Mouse (Mus musculus): Measurements from ENCODE around the gene Catsper1. TPM values are rescaled to one million over a fixed set of nuclear protein-coding genes. Genes with fewer than 3 reads are reported as not detected.
A peak's percentile ranks its signal among the peaks of the same experiment; 100 is the strongest.

Catsper1 gene
- polyA plus RNA-seq, 1 experiment from 2014 or later: not detected

DNA sequence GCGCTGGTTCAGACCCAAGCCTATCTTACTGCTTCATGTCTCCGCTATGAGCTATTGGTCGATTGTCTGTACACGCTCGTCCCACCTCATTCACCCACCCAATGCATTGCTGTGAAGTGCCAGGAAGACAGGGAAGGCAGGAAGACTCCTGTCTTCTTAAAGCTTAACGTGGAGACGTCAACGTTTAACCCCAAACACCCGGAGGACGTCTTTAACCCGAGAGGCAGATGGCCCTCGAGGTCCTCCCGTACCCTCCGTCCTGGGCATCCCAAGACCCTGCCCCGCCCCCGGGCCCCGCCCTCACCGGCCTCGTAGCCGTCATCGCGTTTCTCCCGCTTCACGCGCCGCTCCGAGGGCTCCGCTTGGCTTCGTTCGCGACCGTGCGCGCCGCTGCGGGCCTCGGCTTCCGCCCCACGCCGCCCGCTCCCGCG, 52.5 kb downstream of the Catsper1 start:
- peak overlapping the region; percentile 100 for H3K4me3 ChIP-seq
- no peaks in the 10 kb centered on the region for H3K27me3 ChIP-seq (replicated peaks)
- peak overlapping the region; percentile 93 for H3K4me2 ChIP-seq (replicated peaks)
- H3K9me3 ChIP-seq: no peaks in the 10 kb centered on the region
- WGBS: under 1% methylated on average over 43 of the region's 43 CpGs
- H3K4me1 ChIP-seq: peaks cover 31% of the 10 kb centered on the region
- peak overlapping the region; percentile 95 for H3K9ac ChIP-seq
- H3K36me3 ChIP-seq: peaks cover 28% of the 10 kb centered on the region
- ATAC-seq (ENCODE audit: low FRiP score, low read depth): peak; percentile 57; the same call in 1 of the 2 replicates
- H3K27ac ChIP-seq: peak overlapping the region; percentile 65; the same call in 1 of the 2 replicates

DNA sequence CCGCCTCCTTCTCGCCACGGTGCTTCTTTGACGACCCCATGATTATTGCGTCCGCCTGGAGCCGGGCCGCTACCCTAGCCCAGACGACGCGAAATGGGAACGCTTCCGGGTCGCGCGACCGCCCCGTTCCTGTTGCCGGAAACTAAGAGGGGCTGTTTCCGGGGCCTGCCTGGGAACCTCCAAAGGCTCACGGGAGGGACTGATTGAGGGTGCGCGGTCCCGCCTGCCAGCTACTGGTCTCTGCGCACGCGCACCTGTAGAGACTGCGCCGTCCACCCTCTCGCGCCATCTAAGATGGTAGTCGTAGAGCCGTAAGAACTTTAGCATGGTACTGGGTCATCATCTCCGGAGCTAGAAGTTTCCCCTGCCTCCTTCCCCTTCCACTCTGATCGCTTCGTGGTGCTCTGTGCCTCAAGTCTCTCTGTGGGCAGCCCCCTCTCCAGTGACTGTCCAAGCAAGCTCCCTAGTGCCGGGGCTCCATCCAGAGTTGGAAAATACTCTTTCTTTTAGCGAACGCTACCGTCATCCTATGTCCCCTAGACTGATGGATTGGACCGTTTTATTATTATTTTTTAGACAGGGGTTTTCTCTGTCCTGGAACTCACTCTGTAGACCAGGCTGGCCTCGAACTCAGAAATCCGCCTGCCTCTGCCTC, 53.2 kb downstream of the Catsper1 start, which contains the start of gene Sart1:
Gene Sart1 (minus strand): TSS at position 116 of the 655 bp plus-strand sequence.
- Histone ChIP-seq H3K27me3 (replicated peaks) (no peaks in the 10 kb centered on the region), H3K9ac (peak within 1 kb of the TSS; percentile 95), H3K4me1 (peaks cover 31% of the 10 kb centered on the region), H3K9me3 (no peaks in the 10 kb centered on the region), H3K4me2 (replicated peaks) (peak within 1 kb of the TSS; percentile 93), H3K36me3 (peaks cover 21% of the 10 kb centered on the region), H3K4me3 (peak within 1 kb of the TSS; percentile 100), H3K27ac (peak within 1 kb of the TSS; percentile 65; the same call in 1 of the 2 replicates)
- ATAC-seq (ENCODE audit: low FRiP score, low read depth): peak; percentile 95
- whole genome bisulfite sequencing: 2% methylated on average over 43 of the region's 43 CpGs

- 50% methylated on average over 12 of the region's 12 CpGs for WGBS
- no peak for ATAC-seq (ENCODE audit: low FRiP score, low read depth)
- Histone ChIP-seq H3K9me3 (no peaks in the 10 kb centered on the region), H3K4me3 (peak overlapping the region; percentile 100), H3K4me2 (replicated peaks) (peak overlapping the region; percentile 93), H3K27ac (no peak overlapping the region), H3K27me3 (replicated peaks) (no peaks in the 10 kb centered on the region), H3K9ac (0 out of 2 replicates have a peak overlapping the region, but pooled peaks have one; percentile 29), H3K4me1 (peaks cover 31% of the 10 kb centered on the region), H3K36me3 (peaks cover 12% of the 10 kb centered on the region)
These were observed 54.1 kb downstream of the Catsper1 start for GRCm38 (mm10) chr19:5389647-5390046.

GRCm38 (mm10) chr19:5390416-5390815, 54.9 kb downstream of the Catsper1 start:
- no peak overlapping the region for H3K27ac ChIP-seq
- ATAC-seq (ENCODE audit: low FRiP score, low read depth): no peak
- H3K9ac ChIP-seq: no peak overlapping the region; the same call in 1 of the 2 replicates
- H3K4me2 ChIP-seq (replicated peaks): peak overlapping the region; percentile 93
- no peaks in the 10 kb centered on the region for H3K27me3 ChIP-seq (replicated peaks)
- peaks cover 4% of the 10 kb centered on the region; the same call in 1 of the 2 replicates for H3K36me3 ChIP-seq
- H3K4me1 ChIP-seq: peaks cover 31% of the 10 kb centered on the region
- 82% methylated on average over 8 of the region's 8 CpGs for WGBS
- H3K9me3 ChIP-seq: no peaks in the 10 kb centered on the region
- H3K4me3 ChIP-seq: no peak overlapping the region

DNA sequence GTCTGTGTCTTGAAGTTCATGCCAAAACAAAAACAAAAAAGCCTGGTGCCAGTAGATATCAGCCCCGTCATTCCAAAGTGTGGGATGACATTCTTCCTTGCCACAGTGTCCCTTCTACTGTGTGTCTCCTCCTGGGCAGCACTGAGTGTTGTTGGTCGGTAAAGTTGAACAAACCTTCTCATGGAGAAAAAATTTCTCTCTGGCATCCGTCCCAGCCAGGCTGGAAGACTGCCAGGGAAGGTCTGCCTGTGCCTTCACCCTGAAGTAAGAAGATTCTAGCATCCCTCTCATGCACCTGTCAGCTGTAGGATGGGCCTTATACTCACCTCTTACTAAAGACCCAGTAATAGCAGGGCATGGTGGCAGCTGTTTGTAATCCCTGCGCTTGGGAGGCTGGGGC, 57.4 kb downstream of the Catsper1 start:
- no peak overlapping the region for H3K4me3 ChIP-seq
- 70% methylated on average over 4 of the region's 4 CpGs for WGBS
- no peak overlapping the region for H3K27ac ChIP-seq
- H3K4me1 ChIP-seq: peaks cover 15% of the 10 kb centered on the region
- no peaks in the 10 kb centered on the region for H3K27me3 ChIP-seq (replicated peaks)
- H3K4me2 ChIP-seq (replicated peaks): no peak overlapping the region
- no peak overlapping the region for H3K9ac ChIP-seq
- no peak for ATAC-seq (ENCODE audit: low FRiP score, low read depth)
- H3K9me3 ChIP-seq: no peaks in the 10 kb centered on the region
- no peaks in the 10 kb centered on the region for H3K36me3 ChIP-seq

Other genes with a start within 250 kb of the Catsper1 start
- 66.3 and 69.1 TPM in 2 replicates for gene Yif1a, start 247.2 kb upstream of the Catsper1 start, polyA plus RNA-seq (2016; fragmentation: Nextera tagmentation; extraction: Ambion mirVana)
- 231 and 236 TPM in 2 replicates for gene Cnih2, start 237.2 kb upstream of the Catsper1 start, polyA plus RNA-seq (2016; fragmentation: Nextera tagmentation; extraction: Ambion mirVana)
- 245 and 247 TPM in 2 replicates for gene Rab1b, start 228.7 kb upstream of the Catsper1 start, polyA plus RNA-seq (2016; fragmentation: Nextera tagmentation; extraction: Ambion mirVana)
- 62.6 and 63.1 TPM in 2 replicates for gene Klc2, start 217.2 kb upstream of the Catsper1 start, polyA plus RNA-seq (2016; fragmentation: Nextera tagmentation; extraction: Ambion mirVana)
- gene Pacs1, start 62.6 kb upstream of the Catsper1 start, polyA plus RNA-seq (2016; fragmentation: Nextera tagmentation; extraction: Ambion mirVana): 28.9 and 35.0 TPM in 2 replicates
- 351 and 381 TPM in 2 replicates for gene Sf3b2, start 40.3 kb upstream of the Catsper1 start, polyA plus RNA-seq (2016; fragmentation: Nextera tagmentation; extraction: Ambion mirVana)
- 18.6 and 19.4 TPM in 2 replicates for gene Gal3st3, start 37.4 kb upstream of the Catsper1 start, polyA plus RNA-seq (2016; fragmentation: Nextera tagmentation; extraction: Ambion mirVana)
- gene Cst6, start 13.8 kb downstream of the Catsper1 start, polyA plus RNA-seq (2016; fragmentation: Nextera tagmentation; extraction: Ambion mirVana): 3.9 and 4.1 TPM in 2 replicates
- gene Eif1ad, start 31.0 kb downstream of the Catsper1 start, polyA plus RNA-seq (2016; fragmentation: Nextera tagmentation; extraction: Ambion mirVana): 69.7 and 70.9 TPM in 2 replicates
- 344 and 354 TPM in 2 replicates for gene Banf1, start 31.4 kb downstream of the Catsper1 start, polyA plus RNA-seq (2016; fragmentation: Nextera tagmentation; extraction: Ambion mirVana)
- gene Sart1, start 53.0 kb downstream of the Catsper1 start, polyA plus RNA-seq (2016; fragmentation: Nextera tagmentation; extraction: Ambion mirVana): 110 and 112 TPM in 2 replicates
- gene Tsga10ip, start 66.8 kb downstream of the Catsper1 start, polyA plus RNA-seq (2016; fragmentation: Nextera tagmentation; extraction: Ambion mirVana): 0.24 and 0.25 TPM in 2 replicates
- 270 and 298 TPM in 2 replicates for gene Drap1, start 89.2 kb downstream of the Catsper1 start, polyA plus RNA-seq (2016; fragmentation: Nextera tagmentation; extraction: Ambion mirVana)
- gene AI837181, start 89.4 kb downstream of the Catsper1 start, polyA plus RNA-seq (2016; fragmentation: Nextera tagmentation; extraction: Ambion mirVana): 61.2 and 65.4 TPM in 2 replicates
- not detected in 2 replicates for gene Fosl1, start 111.8 kb downstream of the Catsper1 start, polyA plus RNA-seq (2016; fragmentation: Nextera tagmentation; extraction: Ambion mirVana)
- 12.9 and 13.0 TPM in 2 replicates for gene Ccdc85b, start 122.2 kb downstream of the Catsper1 start, polyA plus RNA-seq (2016; fragmentation: Nextera tagmentation; extraction: Ambion mirVana)
- gene Fibp, start 124.9 kb downstream of the Catsper1 start, polyA plus RNA-seq (2016; fragmentation: Nextera tagmentation; extraction: Ambion mirVana): 142 and 145 TPM in 2 replicates
- 3.3 and 4.2 TPM in 2 replicates for gene Ctsw, start 132.8 kb downstream of the Catsper1 start, polyA plus RNA-seq (2016; fragmentation: Nextera tagmentation; extraction: Ambion mirVana)
- 58.3 and 60.3 TPM in 2 replicates for gene Efemp2, start 138.2 kb downstream of the Catsper1 start, polyA plus RNA-seq (2016; fragmentation: Nextera tagmentation; extraction: Ambion mirVana)
- 44.6 and 47.9 TPM in 2 replicates for gene Mus81, start 152.7 kb downstream of the Catsper1 start, polyA plus RNA-seq (2016; fragmentation: Nextera tagmentation; extraction: Ambion mirVana)
- gene Cfl1, start 154.7 kb downstream of the Catsper1 start, polyA plus RNA-seq (2016; fragmentation: Nextera tagmentation; extraction: Ambion mirVana): 3,361 and 3,377 TPM in 2 replicates
- 0.32 and 0.46 TPM in 2 replicates for gene 1700020D05Rik, start 168.0 kb downstream of the Catsper1 start, polyA plus RNA-seq (2016; fragmentation: Nextera tagmentation; extraction: Ambion mirVana)
- gene Snx32, start 174.8 kb downstream of the Catsper1 start, polyA plus RNA-seq (2016; fragmentation: Nextera tagmentation; extraction: Ambion mirVana): 43.1 and 47.1 TPM in 2 replicates
- gene Ovol1, start 224.9 kb downstream of the Catsper1 start, polyA plus RNA-seq (2016; fragmentation: Nextera tagmentation; extraction: Ambion mirVana): 0.29 and 0.32 TPM in 2 replicates
- gene Ap5b1, start 232.3 kb downstream of the Catsper1 start, polyA plus RNA-seq (2016; fragmentation: Nextera tagmentation; extraction: Ambion mirVana): 2.5 and 2.8 TPM in 2 replicates